Mouse (Mus musculus): ENCODE measurements around the gene Nub1. TPM values are rescaled to one million over a fixed set of nuclear protein-coding genes. Genes with fewer than 3 reads are reported as not detected.

Nub1 gene
- polyA plus RNA-seq, 1 experiment from 2014 or later, result 27.1 TPM

DNA sequence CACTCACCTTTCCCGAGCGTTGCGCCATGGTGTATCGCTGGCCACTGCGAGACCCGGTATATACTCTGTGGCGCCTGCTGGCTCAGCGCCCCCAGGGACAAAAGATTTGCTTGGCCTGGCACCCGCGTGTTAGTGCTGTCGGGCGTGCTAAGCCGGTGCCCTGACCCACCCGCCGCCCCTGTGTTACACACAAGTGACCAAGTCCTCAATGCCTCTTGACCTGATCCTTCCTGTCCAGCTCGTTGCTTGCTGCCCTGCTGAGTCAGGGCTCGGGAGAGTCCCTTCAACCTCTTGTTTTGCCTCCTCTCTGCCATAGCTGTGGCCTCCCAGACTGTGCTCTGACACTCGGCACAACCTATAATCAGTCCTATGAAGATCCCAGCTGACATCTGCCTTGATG lies 72.5 kb downstream of the Nub1 start, which contains the start of gene Crygn:
TSS of gene Crygn (minus strand) at position 193 of the 400 bp plus-strand sequence.
- Histone ChIP-seq H3K27ac (ENCODE audit: low read length) (no peak within 1 kb of the TSS), H3K9ac (ENCODE audit: low read length) (no peak within 1 kb of the TSS), H3K27me3 (ENCODE audit: control insufficient read depth, insufficient read depth, low read length) (no peaks in the 10 kb centered on the region), H3K9me3 (replicated peaks; ENCODE audit: control insufficient read depth, low read length) (no peaks in the 10 kb centered on the region), H3K4me3 (ENCODE audit: low read length) (no peak within 1 kb of the TSS), H3K36me3 (ENCODE audit: control insufficient read depth, insufficient read depth) (no peaks in the 10 kb centered on the region), H3K4me1 (ENCODE audit: control insufficient read depth, insufficient read depth, low read length) (no peaks in the 10 kb centered on the region), H3K4me2 (ENCODE audit: low read depth, low read length) (no peak within 1 kb of the TSS)
- ATAC-seq (replicated peaks; ENCODE audit: extremely low read depth, insufficient read depth, low FRiP score), result no peak
- 39% methylated on average over 18 of the region's 18 CpGs for WGBS

Other genes starting within 250 kb of the Nub1 start
- gene Fastk, start 240.2 kb upstream of the Nub1 start, polyA plus RNA-seq (2015; fragmentation: Nextera tagmentation; extraction: Ambion mirVana), result 209 and 225 TPM in 2 replicates
- gene Tmub1, start 237.7 kb upstream of the Nub1 start, polyA plus RNA-seq (2015; fragmentation: Nextera tagmentation; extraction: Ambion mirVana), result 18.4 and 20.3 TPM in 2 replicates
- gene Agap3, start 233.4 kb upstream of the Nub1 start, polyA plus RNA-seq (2015; fragmentation: Nextera tagmentation; extraction: Ambion mirVana), result 15.5 and 18.4 TPM in 2 replicates
- not detected in 2 replicates for gene Gbx1, start 158.3 kb upstream of the Nub1 start, polyA plus RNA-seq (2015; fragmentation: Nextera tagmentation; extraction: Ambion mirVana)
- 10.1 and 10.2 TPM in 2 replicates for gene Asb10, start 144.6 kb upstream of the Nub1 start, polyA plus RNA-seq (2015; fragmentation: Nextera tagmentation; extraction: Ambion mirVana)
- gene 4931409K22Rik, start 128.7 kb upstream of the Nub1 start, polyA plus RNA-seq (2015; fragmentation: Nextera tagmentation; extraction: Ambion mirVana), result not detected in 2 replicates
- 68.1 and 72.6 TPM in 2 replicates for gene Abcf2, start 108.1 kb upstream of the Nub1 start, polyA plus RNA-seq (2015; fragmentation: Nextera tagmentation; extraction: Ambion mirVana)
- gene Chpf2, start 98.8 kb upstream of the Nub1 start, polyA plus RNA-seq (2015; fragmentation: Nextera tagmentation; extraction: Ambion mirVana), result 14.4 and 14.8 TPM in 2 replicates
- 47.4 and 48.3 TPM in 2 replicates for gene Smarcd3, start 61.1 kb upstream of the Nub1 start, polyA plus RNA-seq (2015; fragmentation: Nextera tagmentation; extraction: Ambion mirVana)
- gene Wdr86, start 45.2 kb downstream of the Nub1 start, polyA plus RNA-seq (2015; fragmentation: Nextera tagmentation; extraction: Ambion mirVana), result 4.2 and 7.0 TPM in 2 replicates
- gene Crygn, start 72.5 kb downstream of the Nub1 start, polyA plus RNA-seq (2015; fragmentation: Nextera tagmentation; extraction: Ambion mirVana), result 1.7 and 2.2 TPM in 2 replicates
- gene Rheb, start 157.1 kb downstream of the Nub1 start, polyA plus RNA-seq (2015; fragmentation: Nextera tagmentation; extraction: Ambion mirVana), result 242 and 283 TPM in 2 replicates

Data from heart, embryonic 16.5 days (tissue).